Mouse (Mus musculus): ENCODE data around the gene Slc52a3.

Gene Slc52a3

GRCm38 (mm10) chr2:152048003-152048980 lies 52.0 kb downstream of the Slc52a3 start:
- DNase-seq (ENCODE audit: low spot score in 2 of 2), result no peak

GRCm38 (mm10) chr2:152048981-152049441 lies 52.7 kb downstream of the Slc52a3 start:
- no peak for DNase-seq (ENCODE audit: low spot score in 2 of 2)

- no peak for DNase-seq (ENCODE audit: low spot score in 2 of 2)
These were observed 53.4 kb downstream of the Slc52a3 start for GRCm38 (mm10) chr2:152049611-152050270.

DNA sequence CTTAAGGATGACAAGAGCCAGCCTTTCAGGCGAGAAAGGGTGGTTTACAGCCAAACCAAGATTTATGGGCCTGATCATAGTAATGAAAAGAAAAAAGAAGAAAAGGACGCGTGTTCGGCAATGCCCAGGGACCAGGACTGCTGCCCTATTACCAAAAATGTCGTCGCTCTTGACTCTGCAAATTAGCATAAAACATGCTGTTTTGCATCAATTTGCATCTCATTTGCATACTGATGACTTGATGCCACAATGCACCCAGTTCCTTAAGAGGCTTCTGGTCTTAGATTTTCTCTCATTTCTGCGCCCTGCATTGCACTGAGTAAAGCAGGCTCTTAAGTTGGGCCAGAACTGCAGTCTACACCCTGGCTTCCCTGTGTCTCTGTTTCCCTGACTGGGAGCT lies 54.0 kb downstream of the Slc52a3 start:
- DNase-seq (ENCODE audit: low spot score in 2 of 2), result no peak

DNA sequence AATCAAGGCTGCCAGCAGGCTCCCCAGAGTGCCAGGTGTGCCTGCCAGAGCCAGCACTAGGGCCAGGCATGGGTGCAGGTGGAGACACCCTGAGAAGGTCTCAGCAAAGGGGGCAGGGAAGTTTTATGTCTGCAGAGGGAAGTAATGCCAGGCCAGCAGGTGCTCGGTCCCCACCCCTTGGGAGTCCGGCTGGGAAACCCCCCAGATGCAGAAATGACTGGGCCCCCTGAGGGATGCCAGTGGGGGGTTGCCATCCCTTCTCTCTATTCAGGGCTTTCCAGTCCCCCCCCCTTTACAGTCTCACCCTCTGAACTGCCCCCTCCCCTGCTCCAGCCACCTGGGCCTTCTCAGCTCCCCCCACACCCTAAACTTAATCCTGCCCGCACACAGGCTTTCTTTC lies 55.7 kb downstream of the Slc52a3 start:
- no peak for DNase-seq (ENCODE audit: low spot score in 2 of 2)

GRCm38 (mm10) chr2:152055406-152055805 lies 59.1 kb downstream of the Slc52a3 start:
- DNase-seq (ENCODE audit: low spot score in 2 of 2), result no peak

GRCm38 (mm10) chr2:152056368-152057251 lies 60.3 kb downstream of the Slc52a3 start:
- no peak for DNase-seq (ENCODE audit: low spot score in 2 of 2)

- DNase-seq (ENCODE audit: low spot score in 2 of 2), result no peak
These were observed 60.9 kb downstream of the Slc52a3 start for GRCm38 (mm10) chr2:152057252-152057563.

Data from urinary bladder, postnatal 4 days (tissue).